Mouse (Mus musculus) kidney, embryonic 15.5 days (tissue): ENCODE data around the gene Grik4. TPM values are rescaled to one million over a fixed set of nuclear protein-coding genes. Genes with fewer than 3 reads are reported as not detected.

ENCODE experiments used
- ATAC-seq: fragments of 200-750 bp; cut with Nextera tagmentation; replicated peaks from 2 replicates; pipeline ENCODE4 v1.8.0; 2017; ENCODE audit warnings: moderate TSS enrichment; ENCODE audit not compliant: low FRiP score
- H3K27ac ChIP-seq: fragments of 300-500 bp; sonication (generic); 2 replicates; pipeline ENCODE4 v1.5.1; 2015; ENCODE audit warnings: mild to moderate bottlenecking, inconsistent platforms
- H3K27me3 ChIP-seq: fragments of 300-500 bp; sonication (generic); 2 replicates; pipeline ENCODE4 v1.6.1; 2015; ENCODE audit warnings: inconsistent platforms
- H3K36me3 ChIP-seq: fragments of 300-500 bp; sonication (generic); 2 replicates; pipeline ENCODE4 v1.6.1; 2015; ENCODE audit warnings: inconsistent platforms
- H3K4me1 ChIP-seq: fragments of 300-500 bp; sonication (generic); 2 replicates; pipeline ENCODE4 v1.6.1; 2015; ENCODE audit warnings: inconsistent platforms
- H3K4me2 ChIP-seq: fragments of 300-500 bp; sonication (generic); 2 replicates; pipeline ENCODE4 v1.6.1; 2015; ENCODE audit warnings: moderate library complexity, mild to moderate bottlenecking, inconsistent platforms
- H3K4me3 ChIP-seq: fragments of 300-500 bp; sonication (generic); replicated peaks from 2 replicates; pipeline ENCODE4 v1.5.1; 2015; ENCODE audit warnings: mild to moderate bottlenecking, inconsistent platforms
- H3K9ac ChIP-seq: fragments of 300-500 bp; sonication (generic); 2 replicates; pipeline ENCODE4 v1.6.1; 2015; ENCODE audit warnings: mild to moderate bottlenecking, inconsistent platforms
- H3K9me3 ChIP-seq: fragments of 300-500 bp; sonication (generic); replicated peaks from 2 replicates; pipeline ENCODE4 v1.6.1; 2016; ENCODE audit warnings: inconsistent platforms
- WGBS: fragments of 180-500 bp; shearing (Covaris S2); methylation state at CpG from one replicate; pipeline ENCODE4 v1.1.7; 2015; ENCODE audit warnings: mixed read lengths; 5-methylcytosine and 5-hydroxymethylcytosine counted together
- polyA plus RNA-seq: library from polyadenylated mRNA; unstranded; fragments of >200 nt; fragmentation: Nextera tagmentation; extraction: Ambion mirVana; gene quantifications from 2 replicates; pipeline ENCODE4 v1.2.1, GENCODE M21; 2015

Grik4 gene
- polyA plus RNA-seq, 1 experiment from 2014 or later, result 4.0 TPM

DNA sequence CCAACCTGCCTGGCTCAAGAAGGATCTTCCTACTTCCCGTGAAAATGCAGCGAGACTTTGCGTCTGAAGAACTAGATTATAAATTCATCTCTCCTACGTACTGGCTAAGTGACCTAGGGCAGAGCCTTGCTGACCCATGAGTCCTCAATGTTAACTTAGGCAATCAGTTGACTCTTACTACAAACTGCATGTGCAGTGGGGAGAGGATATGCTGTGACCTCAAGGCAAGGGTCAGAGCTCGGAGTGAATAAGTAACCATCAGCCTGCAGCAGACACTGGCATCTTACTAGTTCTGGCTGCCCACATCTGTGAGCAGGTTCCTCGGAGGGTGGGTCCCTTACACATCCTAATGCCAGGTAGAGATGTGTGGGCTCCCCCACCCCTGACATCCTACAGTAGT is 216.6 kb downstream of the Grik4 start:
- WGBS, result 61% methylated on average over 6 of the region's 6 CpGs
- Histone ChIP-seq H3K4me3 (no peak overlapping the region), H3K9me3 (no peaks in the 10 kb centered on the region), H3K27ac (peak overlapping the region; percentile 52), H3K9ac (no peak overlapping the region), H3K27me3 (no peaks in the 10 kb centered on the region), H3K36me3 (no peaks in the 10 kb centered on the region), H3K4me1 (peaks cover 62% of the 10 kb centered on the region), H3K4me2 (no peak overlapping the region)
- peak; percentile 37; the same call in 1 of the 2 replicates for ATAC-seq

DNA sequence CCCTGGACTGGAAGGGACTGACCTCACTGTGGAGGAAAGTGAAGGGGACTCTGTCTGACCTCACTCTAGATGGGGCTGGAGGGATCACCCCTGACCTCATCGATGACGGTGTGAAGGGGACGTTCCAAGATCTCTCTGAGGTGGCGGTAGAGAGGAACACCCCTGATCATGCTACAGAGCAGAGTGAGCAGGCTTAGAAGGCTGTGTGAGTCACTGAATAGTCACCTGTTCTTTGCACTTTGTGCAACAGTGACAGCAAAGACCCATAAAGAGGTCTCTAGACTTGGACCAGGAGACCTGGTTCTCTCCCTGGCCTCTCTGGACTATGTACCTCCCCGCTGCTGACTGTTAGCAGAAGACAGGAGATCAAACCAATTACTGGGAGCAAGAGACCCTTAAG is 217.1 kb downstream of the Grik4 start:
- Histone ChIP-seq H3K9ac (no peak overlapping the region), H3K36me3 (no peaks in the 10 kb centered on the region), H3K9me3 (no peaks in the 10 kb centered on the region), H3K4me3 (no peak overlapping the region), H3K4me2 (no peak overlapping the region), H3K27ac (peak overlapping the region; percentile 52), H3K27me3 (no peaks in the 10 kb centered on the region), H3K4me1 (peaks cover 66% of the 10 kb centered on the region)
- ATAC-seq, result no peak; the same call in 1 of the 2 replicates
- WGBS, result 75% methylated on average over 5 of the region's 5 CpGs

DNA sequence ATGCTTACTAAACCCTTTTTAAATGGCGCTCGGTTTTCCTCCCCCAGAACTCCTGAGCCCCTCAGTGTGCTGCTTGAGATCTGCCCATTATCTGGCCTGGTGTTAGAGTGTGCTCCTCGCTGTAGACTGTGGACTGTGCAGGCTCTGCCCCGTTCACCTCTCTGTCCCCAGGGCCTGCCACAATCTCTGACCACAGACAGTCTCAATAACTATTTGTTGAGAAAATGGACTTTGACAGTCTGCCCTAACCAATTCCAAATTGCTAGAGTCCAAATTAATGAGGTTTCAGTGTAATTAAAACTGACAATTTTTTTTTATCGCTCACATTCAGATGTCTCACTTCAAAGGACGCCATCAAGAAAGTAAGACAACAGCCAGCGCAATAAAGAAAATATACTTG is 220.2 kb downstream of the Grik4 start:
- Histone ChIP-seq H3K27me3 (no peaks in the 10 kb centered on the region), H3K4me2 (no peak overlapping the region), H3K4me1 (peaks cover 74% of the 10 kb centered on the region), H3K9me3 (no peaks in the 10 kb centered on the region), H3K27ac (peak overlapping the region; percentile 91), H3K36me3 (no peaks in the 10 kb centered on the region), H3K9ac (no peak overlapping the region), H3K4me3 (no peak overlapping the region)
- no peak for ATAC-seq
- WGBS, result 52% methylated on average over 7 of the region's 7 CpGs

DNA sequence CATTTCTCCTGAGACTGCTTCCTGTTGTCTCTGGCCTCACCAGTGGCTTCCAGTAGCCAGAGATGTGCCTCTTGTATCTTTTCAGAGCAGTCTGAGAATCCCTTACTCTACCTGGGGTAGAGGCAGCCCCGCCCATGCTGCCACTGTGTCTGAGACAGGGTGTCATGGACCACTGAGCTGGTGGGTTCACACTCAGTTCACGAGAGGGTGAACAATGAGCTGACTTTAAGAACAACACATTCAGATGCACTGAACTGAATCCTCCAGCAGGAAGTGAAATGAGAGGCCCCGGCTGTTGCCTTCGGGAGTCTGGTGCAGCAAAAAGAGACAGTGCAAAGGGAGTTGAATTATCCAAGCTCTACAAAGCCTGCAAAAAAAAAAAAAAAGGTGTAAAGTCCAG is 221.8 kb downstream of the Grik4 start:
- ATAC-seq, result peak; percentile 95
- no peak overlapping the region for H3K4me3 ChIP-seq
- no peaks in the 10 kb centered on the region for H3K27me3 ChIP-seq
- no peaks in the 10 kb centered on the region for H3K36me3 ChIP-seq
- H3K27ac ChIP-seq, result peak overlapping the region; percentile 91
- H3K9me3 ChIP-seq, result no peaks in the 10 kb centered on the region
- H3K9ac ChIP-seq, result no peak overlapping the region
- peaks cover 68% of the 10 kb centered on the region for H3K4me1 ChIP-seq
- WGBS, result 12% methylated on average over 4 of the region's 4 CpGs
- H3K4me2 ChIP-seq, result no peak overlapping the region

DNA sequence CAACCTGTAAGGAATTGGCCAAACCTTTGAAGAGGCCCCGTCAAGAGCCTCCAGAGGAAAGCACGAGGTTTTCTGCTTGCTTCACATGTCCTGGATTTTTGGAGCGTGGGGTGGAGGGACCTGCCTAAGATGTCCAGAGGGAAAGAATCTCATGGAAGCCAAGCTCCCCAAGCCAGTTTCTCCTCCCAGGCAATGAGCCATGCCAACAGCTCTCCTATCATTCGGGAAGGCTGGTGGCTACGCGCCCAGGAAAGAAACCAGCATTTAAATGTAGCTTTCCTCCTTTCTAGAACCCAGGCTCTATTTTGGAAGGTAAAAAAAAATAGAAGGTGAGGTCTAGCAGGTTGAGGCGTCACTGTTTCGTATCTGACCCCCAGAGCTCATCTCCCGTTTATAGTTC is 222.6 kb downstream of the Grik4 start:
- H3K9ac ChIP-seq, result no peak overlapping the region
- no peaks in the 10 kb centered on the region for H3K27me3 ChIP-seq

DNA sequence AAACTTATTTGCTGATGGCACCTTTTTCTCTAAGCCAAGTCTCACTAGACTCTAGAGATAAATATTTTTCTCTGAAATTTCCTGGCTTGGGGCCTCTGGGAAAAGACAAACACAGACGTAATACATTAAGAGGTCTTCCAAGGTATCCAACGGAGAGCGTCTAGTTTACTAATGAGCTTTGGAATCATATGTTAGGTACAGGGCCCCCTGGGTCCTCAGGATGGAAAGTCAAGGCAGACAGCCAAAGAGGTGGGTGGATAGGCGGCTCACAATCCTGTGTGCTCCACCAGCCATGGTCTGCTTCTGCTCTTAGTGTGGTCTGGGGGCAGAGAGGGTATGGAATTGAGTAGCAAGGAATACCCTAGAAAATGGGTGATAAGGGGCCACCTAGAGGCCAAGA is 223.1 kb downstream of the Grik4 start:
- no peak overlapping the region for H3K4me3 ChIP-seq
- H3K36me3 ChIP-seq, result no peaks in the 10 kb centered on the region
- no peak overlapping the region for H3K9ac ChIP-seq
- H3K4me2 ChIP-seq, result no peak overlapping the region
- no peaks in the 10 kb centered on the region for H3K27me3 ChIP-seq
- ATAC-seq, result no peak
- H3K27ac ChIP-seq, result peak overlapping the region; percentile 91
- H3K4me1 ChIP-seq, result peaks cover 57% of the 10 kb centered on the region
- 77% methylated on average over 4 of the region's 4 CpGs for WGBS
- no peaks in the 10 kb centered on the region for H3K9me3 ChIP-seq

More for the DNA sequence above, 222.6 kb downstream of the Grik4 start:
- Histone ChIP-seq H3K4me2 (no peak overlapping the region), H3K36me3 (no peaks in the 10 kb centered on the region), H3K4me1 (peaks cover 60% of the 10 kb centered on the region), H3K4me3 (no peak overlapping the region), H3K9me3 (no peaks in the 10 kb centered on the region), H3K27ac (peak overlapping the region; percentile 91)
- WGBS, result 62% methylated on average over 9 of the region's 9 CpGs
- no peak for ATAC-seq

DNA sequence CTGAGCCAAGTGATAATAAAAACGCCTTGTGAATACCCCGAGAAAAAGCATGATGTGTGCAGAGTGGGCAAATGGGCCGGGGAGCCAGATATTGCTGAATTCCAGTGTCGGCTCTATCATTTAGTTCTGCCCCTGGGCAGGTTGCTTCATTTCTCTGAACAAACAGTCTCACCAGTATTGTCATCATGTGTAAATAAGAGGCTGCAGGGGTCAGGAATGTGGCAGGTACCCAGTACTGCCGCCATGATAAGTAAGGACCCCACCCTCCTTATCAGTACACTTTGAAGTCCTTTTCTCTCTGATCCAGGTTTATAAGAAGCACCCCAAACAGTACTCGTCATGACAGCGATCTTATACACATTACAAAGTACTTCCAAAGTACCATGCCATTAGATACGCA is 230.4 kb downstream of the Grik4 start:
- no peak for ATAC-seq
- H3K36me3 ChIP-seq, result no peaks in the 10 kb centered on the region
- H3K4me1 ChIP-seq, result peaks cover 9% of the 10 kb centered on the region
- no peaks in the 10 kb centered on the region for H3K27me3 ChIP-seq
- no peak overlapping the region for H3K4me3 ChIP-seq
- H3K4me2 ChIP-seq, result no peak overlapping the region
- H3K27ac ChIP-seq, result no peak overlapping the region
- 88% methylated on average over 8 of the region's 8 CpGs for WGBS
- no peaks in the 10 kb centered on the region for H3K9me3 ChIP-seq
- no peak overlapping the region for H3K9ac ChIP-seq

DNA sequence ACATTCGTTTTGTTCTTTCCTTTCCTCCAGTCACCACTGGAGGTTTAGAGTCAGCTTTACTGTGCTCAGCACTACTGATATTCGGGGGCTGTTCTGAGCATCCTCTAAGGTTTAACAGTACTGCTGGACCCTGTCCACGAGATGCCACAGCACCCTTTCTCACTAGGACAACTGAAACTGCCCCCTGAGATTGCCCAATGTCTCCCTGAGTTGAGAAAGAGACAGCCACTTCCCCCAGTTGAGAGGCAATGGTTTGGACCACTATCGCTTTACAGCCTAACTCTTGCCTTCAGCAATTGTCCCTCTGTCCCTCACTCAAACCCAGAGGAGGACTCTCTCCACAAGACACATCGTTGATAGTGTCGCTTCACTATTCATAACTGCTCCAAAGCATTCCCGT is 238.4 kb downstream of the Grik4 start:
- no peak overlapping the region for H3K4me3 ChIP-seq
- H3K4me1 ChIP-seq, result peaks cover 32% of the 10 kb centered on the region
- H3K36me3 ChIP-seq, result no peaks in the 10 kb centered on the region
- H3K27me3 ChIP-seq, result no peaks in the 10 kb centered on the region
- 69% methylated on average over 7 of the region's 7 CpGs for WGBS
- no peak overlapping the region for H3K27ac ChIP-seq
- no peaks in the 10 kb centered on the region for H3K9me3 ChIP-seq
- no peak for ATAC-seq
- H3K4me2 ChIP-seq, result no peak overlapping the region
- no peak overlapping the region for H3K9ac ChIP-seq

DNA sequence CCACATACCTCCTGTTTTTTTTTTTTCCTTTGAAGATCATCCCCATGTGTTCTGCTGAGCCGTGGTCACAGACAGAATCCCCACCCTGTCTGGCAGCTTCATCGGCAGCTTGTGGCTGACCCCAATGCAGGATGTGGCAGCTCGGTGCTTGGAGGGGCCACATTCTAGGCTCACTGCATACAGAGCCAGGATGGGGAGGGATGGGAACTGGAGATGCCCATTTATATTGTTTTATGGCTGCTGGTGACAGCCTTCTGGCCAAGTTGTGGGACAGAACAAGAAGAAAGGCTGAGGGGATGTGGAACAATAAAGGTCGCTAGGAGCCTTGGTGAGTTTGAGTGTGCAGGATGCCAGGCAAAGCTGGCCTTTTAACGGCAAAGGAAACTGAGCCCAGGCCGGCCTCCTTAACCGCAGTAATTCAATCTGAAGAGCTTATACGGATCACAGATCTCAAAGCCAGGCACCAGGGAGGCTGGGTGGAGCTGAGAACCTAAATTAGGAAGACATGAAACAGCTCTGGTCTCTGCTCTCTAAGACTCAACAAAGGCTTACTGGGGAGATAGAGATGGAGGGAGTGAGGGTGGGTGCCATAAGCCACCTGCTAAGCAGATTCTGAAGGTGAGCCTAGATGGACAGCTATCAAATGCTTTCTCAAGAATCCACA is 241.0 kb downstream of the Grik4 start:
- H3K4me1 ChIP-seq, result peaks cover 32% of the 10 kb centered on the region
- H3K27ac ChIP-seq, result peak overlapping the region; percentile 88
- no peaks in the 10 kb centered on the region for H3K27me3 ChIP-seq
- peak overlapping the region; percentile 20 for H3K4me2 ChIP-seq
- 5% methylated on average over 8 of the region's 8 CpGs for WGBS
- ATAC-seq, result peak; percentile 87
- no peaks in the 10 kb centered on the region for H3K9me3 ChIP-seq
- no peaks in the 10 kb centered on the region for H3K36me3 ChIP-seq
- H3K9ac ChIP-seq, result no peak overlapping the region
- H3K4me3 ChIP-seq, result no peak overlapping the region

DNA sequence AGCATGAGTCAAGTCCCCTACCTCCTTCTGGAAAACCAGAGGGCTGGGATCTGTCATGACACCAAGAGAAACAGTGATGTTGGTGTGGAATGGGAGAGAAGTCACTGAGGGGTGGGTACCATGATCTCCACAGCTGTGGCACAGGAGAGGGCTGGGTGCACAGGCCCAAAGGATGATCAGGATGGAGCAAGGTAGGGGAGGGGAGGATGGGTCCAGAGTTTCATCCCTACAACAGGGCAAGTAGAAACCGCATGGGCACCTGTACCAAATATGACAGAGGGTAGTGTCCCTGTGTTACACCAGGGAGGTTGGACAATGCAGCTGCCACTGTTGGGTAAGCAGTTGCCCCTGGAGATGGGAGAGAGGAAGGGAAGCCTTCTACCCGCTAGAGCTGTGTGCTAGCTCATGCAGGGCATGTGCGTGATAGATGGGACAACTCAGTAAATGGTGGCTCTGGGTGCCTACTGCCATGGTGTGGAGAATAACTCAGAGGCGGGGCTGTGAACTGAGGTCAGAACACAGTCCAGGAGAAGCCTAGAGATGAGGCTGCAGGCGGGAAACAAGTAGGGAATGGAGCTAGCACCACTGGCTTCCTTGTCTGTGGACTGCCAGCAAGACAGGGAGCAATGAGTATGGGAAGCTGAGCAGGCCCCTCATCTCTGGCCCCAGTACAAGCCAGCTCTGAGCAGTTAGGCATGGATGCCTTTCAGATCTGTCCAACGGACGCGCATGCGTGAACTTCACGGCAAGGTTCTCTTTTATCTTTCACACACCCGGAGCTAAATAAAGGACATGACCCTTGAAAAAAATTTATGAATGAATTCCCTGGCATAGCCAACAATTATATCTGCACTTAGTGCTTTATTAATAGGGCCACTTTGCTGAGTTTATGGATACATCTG is 241.8 kb downstream of the Grik4 start:
- 48% methylated on average over 11 of the region's 11 CpGs for WGBS
- Histone ChIP-seq H3K27ac (peak overlapping the region; percentile 88), H3K9ac (no peak overlapping the region), H3K4me2 (peak overlapping the region; percentile 20), H3K9me3 (no peaks in the 10 kb centered on the region), H3K36me3 (no peaks in the 10 kb centered on the region), H3K4me3 (no peak overlapping the region), H3K27me3 (no peaks in the 10 kb centered on the region), H3K4me1 (peaks cover 32% of the 10 kb centered on the region)
- ATAC-seq, result peak; percentile 53

DNA sequence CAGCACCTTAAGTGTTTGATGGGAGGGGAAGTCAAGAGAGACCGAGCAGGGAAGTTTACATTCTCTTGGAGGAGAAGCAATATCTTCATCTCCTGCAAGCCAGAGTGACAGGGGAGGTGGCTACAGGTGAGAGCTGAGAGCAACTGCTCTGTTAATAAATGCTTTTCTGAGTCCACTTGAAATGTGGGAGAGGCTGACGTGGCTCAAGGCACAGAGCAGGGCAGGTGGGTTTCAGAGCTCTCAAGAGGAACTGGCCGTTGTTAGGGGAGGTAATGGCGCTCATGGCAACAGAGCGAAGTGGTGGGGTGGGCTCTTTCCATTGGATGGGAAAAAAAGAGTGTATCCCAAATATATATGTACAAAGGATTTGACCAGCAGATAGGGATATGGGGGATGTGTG is 242.6 kb downstream of the Grik4 start:
- ATAC-seq, result no peak
- no peak overlapping the region for H3K4me2 ChIP-seq

DNA sequence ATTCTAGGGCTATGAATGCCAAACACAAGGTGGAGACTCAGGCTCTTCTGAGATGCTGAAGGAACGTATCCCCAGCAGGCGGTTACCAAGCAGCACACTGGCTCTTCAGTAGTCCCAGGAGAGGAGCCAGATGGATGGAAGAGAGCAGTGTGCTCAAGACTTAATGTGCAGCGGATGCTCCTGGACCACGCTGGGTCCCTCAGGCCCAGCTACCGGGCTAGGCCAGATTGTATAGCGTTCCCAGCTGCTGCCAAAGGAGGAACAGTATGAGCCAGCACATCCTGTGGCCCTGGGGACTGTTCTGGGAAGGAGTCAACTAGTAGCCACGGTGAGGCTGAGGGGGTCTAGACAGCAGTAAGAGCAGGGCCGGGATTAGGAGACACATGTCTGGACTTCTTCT is 251.3 kb downstream of the Grik4 start:
- H3K4me3 ChIP-seq, result no peak overlapping the region
- no peaks in the 10 kb centered on the region; the same call in 1 of the 2 replicates for H3K4me1 ChIP-seq
- no peak for ATAC-seq
- no peaks in the 10 kb centered on the region for H3K36me3 ChIP-seq
- H3K9me3 ChIP-seq, result no peaks in the 10 kb centered on the region; the same call in 1 of the 2 replicates
- no peak overlapping the region for H3K27ac ChIP-seq
- H3K27me3 ChIP-seq, result no peaks in the 10 kb centered on the region
- H3K9ac ChIP-seq, result no peak overlapping the region
- WGBS, result 87% methylated on average over 8 of the region's 8 CpGs
- H3K4me2 ChIP-seq, result no peak overlapping the region

More for the DNA sequence above, 242.6 kb downstream of the Grik4 start:
- WGBS, result 68% methylated on average over 5 of the region's 5 CpGs
- no peaks in the 10 kb centered on the region for H3K27me3 ChIP-seq
- no peak overlapping the region for H3K4me3 ChIP-seq
- peak overlapping the region; percentile 88 for H3K27ac ChIP-seq
- H3K36me3 ChIP-seq, result no peaks in the 10 kb centered on the region
- H3K9me3 ChIP-seq, result no peaks in the 10 kb centered on the region
- H3K9ac ChIP-seq, result no peak overlapping the region
- peaks cover 32% of the 10 kb centered on the region for H3K4me1 ChIP-seq
